Mouse (Mus musculus) megakaryocyte, embryonic 14.5 days (primary cell): ENCODE results near the gene Gm3435. TPM values are rescaled to one million over a fixed set of nuclear protein-coding genes. Genes with fewer than 3 reads are reported as not detected.
A peak's percentile ranks its signal among the peaks of the same experiment; 100 is the strongest.
"Not testable (repeated sequence)": the region's sequence is repeated elsewhere in the genome, so short reads cannot be mapped to it uniquely, and the experiment has no call there.

Source experiments
- H3K27me3 ChIP-seq: replicated peaks from 2 replicates; pipeline ENCODE3; 2012; ENCODE audit warnings: inconsistent platforms
- H3K36me3 ChIP-seq: replicated peaks from 2 replicates; pipeline ENCODE3; 2012; ENCODE audit warnings: low read length, inconsistent platforms, mixed read lengths
- H3K4me1 ChIP-seq: 2 replicates; pipeline ENCODE4 v1.6.1; 2012; ENCODE audit warnings: inconsistent platforms
- H3K4me3 ChIP-seq: replicated peaks from 2 replicates; pipeline ENCODE3; 2012; ENCODE audit warnings: moderate library complexity, mild to moderate bottlenecking, inconsistent platforms
- H3K9me3 ChIP-seq: 2 replicates; pipeline ENCODE4 v1.6.1; 2012; ENCODE audit warnings: inconsistent platforms
- FLI1 ChIP-seq: IDR thresholded peaks from 2 replicates; pipeline ENCODE4 v1.6.1; 2012; ENCODE audit warnings: low read length, inconsistent platforms, mixed read lengths
- GATA1 ChIP-seq: IDR thresholded peaks from 3 replicates; pipeline ENCODE4 v1.6.1; 2012; ENCODE audit warnings: mixed read lengths, low read length, inconsistent platforms, borderline replicate concordance
- polyA plus RNA-seq: library from polyadenylated mRNA; stranded (reverse); fragments of >175 nt; gene quantifications from 2 replicates; pipeline ENCODE4 v1.2.3, GENCODE M21; 2012; ENCODE audit warnings: low replicate concordance; ENCODE audit not compliant: insufficient read depth

The Gm3435 gene
- not detected in 2 replicates for polyA plus RNA-seq

DNA sequence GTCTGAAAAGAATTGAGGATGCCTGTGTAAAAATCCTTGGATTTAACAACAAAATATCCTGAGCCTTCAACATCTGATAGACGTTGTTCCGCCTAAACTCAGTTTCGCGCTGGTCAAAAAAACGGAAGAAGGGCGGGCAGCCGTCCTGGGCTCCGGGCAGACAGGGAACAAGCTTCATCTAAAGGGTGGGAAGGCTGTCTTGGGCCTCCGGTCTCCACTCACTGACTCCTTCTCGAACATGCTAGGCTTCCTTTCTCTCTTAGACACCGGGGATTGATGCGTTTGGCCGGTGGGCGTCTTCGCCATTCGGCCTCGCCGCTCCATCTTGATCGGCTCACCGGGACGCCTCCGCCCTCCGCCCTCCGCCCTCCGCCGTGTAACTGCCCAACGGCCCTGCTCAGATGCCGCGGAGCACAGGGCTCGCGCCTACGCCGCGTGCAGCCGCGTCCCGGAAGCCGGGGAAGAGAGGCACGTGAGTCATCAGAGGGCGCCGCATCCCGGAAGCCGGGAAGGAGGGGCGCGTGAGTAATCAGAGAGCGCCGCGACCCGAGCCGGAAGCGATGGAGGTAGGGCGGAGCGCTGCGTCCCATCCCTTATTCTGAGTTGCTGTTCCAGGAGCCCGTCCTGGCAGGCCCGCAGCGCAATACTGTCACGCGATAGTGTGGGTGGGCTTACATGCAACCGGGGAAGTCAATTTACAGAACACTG lies at the start of gene Gm3435:
TSS of gene Gm3435 (plus strand) at position 471 of the 708 bp plus-strand sequence.
- H3K27me3 ChIP-seq, H3K36me3 ChIP-seq, H3K4me1 ChIP-seq, H3K9me3 ChIP-seq, H3K4me3 ChIP-seq: not testable (repeated sequence)

DNA sequence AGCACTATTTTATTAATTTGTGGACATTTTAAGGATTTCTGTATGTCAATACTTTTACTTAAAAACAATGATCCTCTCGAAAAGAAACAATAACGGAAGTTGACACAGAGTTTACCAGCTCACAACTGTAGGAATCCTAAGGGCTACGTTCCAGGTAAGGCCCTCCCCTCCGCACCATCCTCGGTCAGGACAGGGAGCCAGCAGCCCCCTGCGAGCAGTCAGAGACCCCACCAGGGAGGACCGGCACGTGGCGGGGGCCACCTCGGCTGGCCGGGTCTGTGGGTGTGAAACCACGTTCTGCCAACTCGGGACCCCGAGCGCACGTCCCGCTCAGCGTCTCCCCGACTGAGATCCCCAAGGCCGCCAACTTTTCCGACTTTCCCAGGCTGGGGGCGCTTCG lies 49.5 kb upstream of the Gm3435 start:
- Histone ChIP-seq H3K27me3 (no peaks in the 10 kb centered on the region), H3K36me3 (peaks cover 24% of the 10 kb centered on the region), H3K9me3 (no peaks in the 10 kb centered on the region), H3K4me1 (peaks cover 28% of the 10 kb centered on the region), H3K4me3 (peak overlapping the region; percentile 98)
- TF ChIP-seq FLI1, result no peak
- no peak for TF ChIP-seq GATA1

DNA sequence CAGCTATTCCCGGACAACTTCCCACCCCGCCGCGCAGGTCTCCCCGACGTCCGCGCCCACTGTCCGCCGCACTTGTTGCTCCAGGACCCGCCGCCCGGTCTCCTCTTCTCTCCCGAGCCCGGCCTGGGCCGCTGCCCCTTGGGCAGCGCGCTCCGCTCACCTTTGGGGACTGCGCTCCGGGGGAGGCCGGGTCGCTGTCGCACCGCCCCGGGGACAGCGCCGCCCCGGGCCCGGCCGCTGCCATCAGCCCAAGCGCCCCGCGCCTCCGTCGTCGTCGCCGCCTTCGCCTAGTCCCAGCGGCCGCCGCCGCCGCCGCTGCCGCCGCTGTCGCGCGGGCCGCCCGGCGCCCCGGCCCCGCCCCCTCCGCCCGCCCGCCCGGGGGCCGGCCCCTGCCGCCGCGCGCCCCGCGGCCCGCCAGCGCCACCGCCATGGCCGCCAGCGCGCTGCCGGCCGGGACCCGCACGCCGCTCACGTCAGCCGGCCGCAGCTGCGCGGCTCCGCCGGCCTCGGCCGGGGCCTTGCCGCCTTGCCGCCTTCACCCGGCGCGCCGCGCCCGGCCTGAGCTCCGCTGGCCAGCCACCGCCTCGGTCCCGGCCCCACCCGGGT lies 48.9 kb upstream of the Gm3435 start, which contains the start of gene Phf10:
TSS of gene Phf10 (minus strand) at position 323 of the 606 bp plus-strand sequence.
- Histone ChIP-seq H3K4me1 (peaks cover 28% of the 10 kb centered on the region), H3K36me3 (peaks cover 22% of the 10 kb centered on the region), H3K4me3 (peak within 1 kb of the TSS; percentile 98)
- H3K27me3 ChIP-seq, H3K9me3 ChIP-seq: not testable (repeated sequence)

DNA sequence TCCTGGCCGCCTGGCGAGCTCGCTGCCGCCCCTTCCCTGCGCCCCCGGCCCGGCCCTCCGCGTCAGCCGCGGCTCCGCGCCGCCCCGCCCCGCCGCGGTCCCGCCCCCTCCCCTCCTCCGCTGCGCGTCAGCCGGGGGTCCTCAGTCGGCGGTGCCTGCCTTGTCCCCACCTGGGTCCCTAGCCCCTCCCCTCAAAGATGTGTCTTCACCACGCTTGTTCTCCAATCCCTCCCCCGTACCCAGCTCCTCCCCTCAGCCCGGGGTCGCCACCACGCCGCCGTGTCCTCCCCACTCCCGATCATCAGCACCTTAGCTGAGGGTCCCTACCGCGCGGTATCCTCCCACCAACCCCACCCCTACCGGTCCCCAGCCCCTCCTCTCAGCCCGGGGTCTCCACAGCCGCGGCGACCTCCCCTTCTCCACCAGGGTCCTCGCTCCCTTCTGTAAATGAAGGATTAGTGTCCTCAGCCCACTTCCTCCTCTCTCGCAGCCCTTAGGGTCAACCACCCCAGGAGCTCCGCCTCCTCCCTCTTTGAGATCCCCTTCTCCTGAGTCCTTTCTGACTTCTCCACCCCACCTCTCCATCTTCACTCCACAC lies 48.3 kb upstream of the Gm3435 start:
- H3K4me3 ChIP-seq, H3K27me3 ChIP-seq, H3K9me3 ChIP-seq: not testable (repeated sequence)
- peaks cover 16% of the 10 kb centered on the region for H3K36me3 ChIP-seq
- peaks cover 28% of the 10 kb centered on the region for H3K4me1 ChIP-seq

DNA sequence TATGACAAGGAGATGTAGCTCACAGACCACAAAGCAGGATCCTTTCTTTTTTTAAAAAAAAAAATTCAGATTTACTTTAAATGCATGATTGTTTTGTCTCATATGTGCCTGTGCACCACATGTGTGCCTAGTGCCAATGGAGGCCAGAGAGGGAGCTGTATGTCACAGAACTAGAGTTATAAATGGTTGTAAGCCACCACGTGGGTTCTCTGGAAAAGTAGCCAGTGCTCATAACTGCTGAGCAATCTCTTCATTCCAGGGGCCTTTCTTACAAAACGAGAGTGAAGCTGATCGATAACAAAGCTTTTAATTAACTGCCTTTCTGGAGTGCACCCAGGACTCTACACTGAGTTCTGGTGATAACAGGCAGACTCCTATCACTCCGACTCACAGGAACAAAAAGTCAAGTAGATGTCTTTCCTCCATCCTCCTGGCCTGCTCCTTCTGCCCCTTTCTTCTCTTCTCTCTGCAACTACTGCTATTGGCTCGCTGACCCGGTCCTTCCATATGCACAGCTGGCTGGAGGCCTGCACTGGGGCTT lies 41.5 kb upstream of the Gm3435 start:
- H3K4me1 ChIP-seq, H3K27me3 ChIP-seq, H3K9me3 ChIP-seq, H3K4me3 ChIP-seq, H3K36me3 ChIP-seq: not testable (repeated sequence)

DNA sequence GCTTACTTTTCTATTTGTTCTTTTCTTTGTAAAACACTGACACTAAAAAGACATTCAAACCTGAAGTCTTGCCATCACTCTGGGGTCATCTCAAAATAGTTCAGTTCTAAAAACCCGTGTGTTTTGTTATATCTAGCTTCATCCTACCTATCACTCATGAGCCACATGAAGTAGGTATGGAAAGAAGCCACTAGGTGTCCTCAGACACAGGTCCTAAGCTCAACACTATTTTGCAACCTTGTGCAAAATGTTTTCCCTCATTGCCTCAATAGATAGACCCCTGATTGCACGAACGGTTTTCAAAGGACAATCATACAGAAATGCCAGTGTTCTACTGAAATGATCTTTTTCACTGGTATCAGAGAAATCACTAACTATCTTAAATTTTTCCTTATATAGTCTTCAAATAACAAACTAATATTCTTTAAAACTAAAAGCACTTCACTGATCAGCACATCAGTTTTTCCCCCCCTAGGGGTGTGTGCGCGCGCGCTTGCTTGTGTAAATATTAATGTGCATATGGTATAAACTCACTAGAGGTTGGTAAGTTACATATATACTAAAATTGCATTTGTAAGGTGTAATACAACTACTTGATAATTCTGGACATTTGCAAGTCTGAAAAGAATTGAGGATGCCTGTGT lies 32.1 kb upstream of the Gm3435 start:
- not testable (repeated sequence) for H3K4me1 ChIP-seq, H3K36me3 ChIP-seq, H3K9me3 ChIP-seq, H3K27me3 ChIP-seq, H3K4me3 ChIP-seq

DNA sequence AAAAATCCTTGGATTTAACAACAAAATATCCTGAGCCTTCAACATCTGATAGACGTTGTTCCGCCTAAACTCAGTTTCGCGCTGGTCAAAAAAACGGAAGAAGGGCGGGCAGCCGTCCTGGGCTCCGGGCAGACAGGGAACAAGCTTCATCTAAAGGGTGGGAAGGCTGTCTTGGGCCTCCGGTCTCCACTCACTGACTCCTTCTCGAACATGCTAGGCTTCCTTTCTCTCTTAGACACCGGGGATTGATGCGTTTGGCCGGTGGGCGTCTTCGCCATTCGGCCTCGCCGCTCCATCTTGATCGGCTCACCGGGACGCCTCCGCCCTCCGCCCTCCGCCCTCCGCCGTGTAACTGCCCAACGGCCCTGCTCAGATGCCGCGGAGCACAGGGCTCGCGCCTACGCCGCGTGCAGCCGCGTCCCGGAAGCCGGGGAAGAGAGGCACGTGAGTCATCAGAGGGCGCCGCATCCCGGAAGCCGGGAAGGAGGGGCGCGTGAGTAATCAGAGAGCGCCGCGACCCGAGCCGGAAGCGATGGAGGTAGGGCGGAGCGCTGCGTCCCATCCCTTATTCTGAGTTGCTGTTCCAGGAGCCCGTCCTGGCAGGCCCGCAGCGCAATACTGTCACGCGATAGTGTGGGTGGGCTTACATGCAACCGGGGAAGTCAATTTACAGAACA lies 31.5 kb upstream of the Gm3435 start, which contains the start of the genes 9030025P20Rik and Gm3417:
TSS of gene 9030025P20Rik (plus strand) at position 107 of the 677 bp plus-strand sequence.
TSS of gene Gm3417 (minus strand) at position 429 of the 677 bp plus-strand sequence.
- not testable (repeated sequence) for H3K36me3 ChIP-seq, H3K9me3 ChIP-seq, H3K27me3 ChIP-seq, H3K4me1 ChIP-seq, H3K4me3 ChIP-seq

DNA sequence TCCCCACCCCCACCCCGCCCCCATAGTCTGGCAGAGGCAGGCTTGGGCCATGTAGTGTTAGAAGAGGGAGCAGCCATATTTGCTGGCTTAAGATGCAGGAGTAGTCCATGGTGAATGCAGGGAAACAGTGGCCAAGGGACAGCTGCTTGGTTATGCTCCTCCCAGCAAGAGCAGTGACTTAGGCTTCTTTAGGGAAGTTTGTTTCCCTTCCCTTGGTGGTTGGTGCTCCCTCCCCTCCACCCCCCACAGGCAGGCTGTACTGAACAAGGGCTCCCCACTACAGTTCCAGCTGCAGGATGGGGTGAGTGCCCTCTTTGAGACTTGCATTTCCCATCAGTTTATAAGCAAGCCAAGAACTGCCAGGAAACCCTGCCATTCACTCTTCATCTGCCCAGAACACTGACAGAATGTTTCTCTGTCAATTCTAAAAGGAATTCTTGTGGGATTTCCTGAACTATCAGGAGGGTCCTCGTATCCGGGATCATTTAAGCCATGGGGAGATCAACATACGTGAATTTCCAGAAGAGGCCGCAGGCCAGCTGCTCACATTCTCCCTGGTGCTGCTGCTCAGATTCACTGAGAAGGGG lies 19.8 kb upstream of the Gm3435 start:
- not testable (repeated sequence) for H3K27me3 ChIP-seq, H3K9me3 ChIP-seq, H3K4me1 ChIP-seq, H3K36me3 ChIP-seq
- peak overlapping the region; percentile 85 for H3K4me3 ChIP-seq

DNA sequence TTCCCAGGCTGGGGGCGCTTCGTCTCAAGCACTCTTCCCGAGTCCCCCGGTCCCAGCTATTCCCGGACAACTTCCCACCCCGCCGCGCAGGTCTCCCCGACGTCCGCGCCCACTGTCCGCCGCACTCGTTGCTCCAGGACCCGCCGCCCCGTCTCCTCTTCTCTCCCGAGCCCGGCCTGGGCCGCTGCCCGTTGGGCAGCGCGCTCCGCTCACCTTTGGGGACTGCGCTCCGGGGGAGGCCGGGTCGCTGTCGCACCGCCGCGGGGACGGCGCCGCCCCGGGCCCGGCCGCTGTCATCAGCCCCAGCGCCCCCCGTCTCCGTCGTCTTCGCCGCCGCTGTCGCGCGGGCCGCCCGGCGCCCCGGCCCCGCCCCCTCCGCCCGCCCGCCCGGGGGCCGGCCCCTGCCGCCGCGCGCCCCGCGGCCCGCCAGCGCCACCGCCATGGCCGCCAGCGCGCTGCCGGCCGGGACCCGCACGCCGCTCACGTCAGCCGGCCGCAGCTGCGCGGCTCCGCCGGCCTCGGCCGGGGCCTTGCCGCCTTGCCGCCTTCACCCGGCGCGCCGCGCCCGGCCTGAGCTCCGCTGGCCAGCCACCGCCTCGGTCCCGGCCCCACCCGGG lies 17.3 kb upstream of the Gm3435 start:
- not testable (repeated sequence) for H3K4me1 ChIP-seq, H3K27me3 ChIP-seq, H3K4me3 ChIP-seq, H3K9me3 ChIP-seq, H3K36me3 ChIP-seq

DNA sequence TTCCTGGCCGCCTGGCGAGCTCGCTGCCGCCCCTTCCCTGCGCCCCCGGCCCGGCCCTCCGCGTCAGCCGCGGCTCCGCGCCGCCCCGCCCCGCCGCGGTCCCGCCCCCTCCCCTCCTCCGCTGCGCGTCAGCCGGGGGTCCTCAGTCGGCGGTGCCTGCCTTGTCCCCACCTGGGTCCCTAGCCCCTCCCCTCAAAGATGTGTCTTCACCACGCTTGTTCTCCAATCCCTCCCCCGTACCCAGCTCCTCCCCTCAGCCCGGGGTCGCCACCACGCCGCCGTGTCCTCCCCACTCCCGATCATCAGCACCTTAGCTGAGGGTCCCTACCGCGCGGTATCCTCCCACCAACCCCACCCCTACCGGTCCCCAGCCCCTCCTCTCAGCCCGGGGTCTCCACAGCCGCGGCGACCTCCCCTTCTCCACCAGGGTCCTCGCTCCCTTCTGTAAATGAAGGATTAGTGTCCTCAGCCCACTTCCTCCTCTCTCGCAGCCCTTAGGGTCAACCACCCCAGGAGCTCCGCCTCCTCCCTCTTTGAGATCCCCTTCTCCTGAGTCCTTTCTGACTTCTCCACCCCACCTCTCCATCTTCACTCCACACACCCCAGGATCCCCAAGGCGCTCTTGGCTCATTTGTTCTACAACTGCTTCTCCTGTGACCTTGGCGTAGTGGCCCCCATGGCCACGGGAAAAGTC lies 16.7 kb upstream of the Gm3435 start:
- not testable (repeated sequence) for H3K4me1 ChIP-seq, H3K4me3 ChIP-seq, H3K27me3 ChIP-seq, H3K36me3 ChIP-seq, H3K9me3 ChIP-seq

DNA sequence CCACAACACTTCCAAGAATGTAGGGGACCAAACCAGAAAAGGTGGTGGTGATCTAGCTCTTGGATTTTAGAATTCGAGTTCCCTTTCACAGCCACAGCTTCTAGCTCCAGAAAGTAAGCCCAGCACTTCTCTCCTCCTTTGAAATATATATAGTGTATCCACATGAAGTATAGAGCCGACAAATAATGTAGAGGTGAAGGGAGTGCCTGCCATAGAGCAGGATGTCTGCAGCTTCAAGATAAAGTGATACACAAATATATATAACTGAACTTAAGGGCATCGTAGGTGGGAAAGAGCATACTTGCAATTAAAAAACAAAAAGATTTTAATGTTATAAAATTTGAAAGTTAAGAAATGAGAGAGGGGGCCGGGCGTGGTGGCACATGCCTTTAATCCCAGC lies 15.8 kb upstream of the Gm3435 start:
- H3K4me1 ChIP-seq, H3K36me3 ChIP-seq: not testable (repeated sequence)

DNA sequence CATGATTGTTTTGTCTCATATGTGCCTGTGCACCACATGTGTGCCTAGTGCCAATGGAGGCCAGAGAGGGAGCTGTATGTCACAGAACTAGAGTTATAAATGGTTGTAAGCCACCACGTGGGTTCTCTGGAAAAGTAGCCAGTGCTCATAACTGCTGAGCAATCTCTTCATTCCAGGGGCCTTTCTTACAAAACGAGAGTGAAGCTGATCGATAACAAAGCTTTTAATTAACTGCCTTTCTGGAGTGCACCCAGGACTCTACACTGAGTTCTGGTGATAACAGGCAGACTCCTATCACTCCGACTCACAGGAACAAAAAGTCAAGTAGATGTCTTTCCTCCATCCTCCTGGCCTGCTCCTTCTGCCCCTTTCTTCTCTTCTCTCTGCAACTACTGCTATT lies 9.9 kb upstream of the Gm3435 start:
- H3K9me3 ChIP-seq, H3K4me1 ChIP-seq, H3K4me3 ChIP-seq, H3K36me3 ChIP-seq, H3K27me3 ChIP-seq: not testable (repeated sequence)

More for the DNA sequence above, 15.8 kb upstream of the Gm3435 start:
- H3K27me3 ChIP-seq, H3K4me3 ChIP-seq, H3K9me3 ChIP-seq: not testable (repeated sequence)

DNA sequence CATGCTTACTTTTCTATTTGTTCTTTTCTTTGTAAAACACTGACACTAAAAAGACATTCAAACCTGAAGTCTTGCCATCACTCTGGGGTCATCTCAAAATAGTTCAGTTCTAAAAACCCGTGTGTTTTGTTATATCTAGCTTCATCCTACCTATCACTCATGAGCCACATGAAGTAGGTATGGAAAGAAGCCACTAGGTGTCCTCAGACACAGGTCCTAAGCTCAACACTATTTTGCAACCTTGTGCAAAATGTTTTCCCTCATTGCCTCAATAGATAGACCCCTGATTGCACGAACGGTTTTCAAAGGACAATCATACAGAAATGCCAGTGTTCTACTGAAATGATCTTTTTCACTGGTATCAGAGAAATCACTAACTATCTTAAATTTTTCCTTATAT lies 888 bp upstream of the Gm3435 start:
- not testable (repeated sequence) for H3K27me3 ChIP-seq, H3K36me3 ChIP-seq

More for the DNA sequence above, 888 bp upstream of the Gm3435 start:
- H3K9me3 ChIP-seq, H3K4me1 ChIP-seq, H3K4me3 ChIP-seq: not testable (repeated sequence)
